Mouse (Mus musculus) bone marrow, adult 2 months (tissue): ENCODE results near the gene Cd5.

Experiments used
- CTCF ChIP-seq: fragments of 200-500 bp; IDR thresholded peaks from 2 replicates; pipeline ENCODE4 v1.5.1; 2011; ENCODE audit warnings: low read length, control low read depth; ENCODE audit not compliant: control insufficient read depth, insufficient read depth
- POLR2A ChIP-seq: fragments of 200-500 bp; IDR thresholded peaks from 2 replicates; pipeline ENCODE4 v1.6.1; 2011; ENCODE audit warnings: low read depth, mild to moderate bottlenecking, control low read depth, low read length, borderline replicate concordance; ENCODE audit not compliant: control insufficient read depth

GRCm38 (mm10) chr19:10759983-10760831 is 21.4 kb upstream of the Cd5 start:
- no peak for TF ChIP-seq POLR2A
- TF ChIP-seq CTCF, result no peak
